Mouse (Mus musculus) C2C12 (cell line): ENCODE results near the gene Tbc1d1. TPM values are rescaled to one million over a fixed set of nuclear protein-coding genes. Genes with fewer than 3 reads are reported as not detected.

ENCODE experiments used
- H3K27me3 ChIP-seq: one replicate; pipeline ENCODE4 v1.6.1; 2011; ENCODE audit not compliant: control insufficient read depth, insufficient read depth, insufficient read length
- H3K36me3 ChIP-seq: one replicate; pipeline ENCODE4 v1.6.1; 2011; ENCODE audit not compliant: control insufficient read depth, insufficient read depth
- H3K4me3 ChIP-seq: one replicate; pipeline ENCODE4 v1.5.1; 2011; ENCODE audit warnings: mild to moderate bottlenecking, control low read depth; ENCODE audit not compliant: poor library complexity, insufficient read depth, severe bottlenecking
- H3K79me2 ChIP-seq: one replicate; pipeline ENCODE4 v1.6.1; 2011; ENCODE audit not compliant: control insufficient read depth, insufficient read depth
- H3K79me3 ChIP-seq: one replicate; pipeline ENCODE4 v1.6.1; 2011; ENCODE audit warnings: low read depth, control low read depth
- H3ac ChIP-seq: one replicate; pipeline ENCODE3; 2011; ENCODE audit warnings: low read depth; ENCODE audit not compliant: control insufficient read depth, insufficient read length
- CEBPB ChIP-seq: IDR thresholded peaks from one replicate; pipeline ENCODE4 v1.6.1; 2011; ENCODE audit warnings: low read depth, mild to moderate bottlenecking, control low read depth, moderate library complexity
- CTCF ChIP-seq: IDR thresholded peaks from one replicate; pipeline ENCODE4 v1.5.1; 2011; ENCODE audit not compliant: control insufficient read depth, insufficient read depth, insufficient read length
- FOSL1 ChIP-seq: IDR thresholded peaks from one replicate; pipeline ENCODE4 v1.8.0; 2011; ENCODE audit warnings: mild to moderate bottlenecking, low read length; ENCODE audit not compliant: poor library complexity, insufficient read depth, severe bottlenecking
- MAX ChIP-seq: IDR thresholded peaks from one replicate; pipeline ENCODE4 v1.6.1; 2011; ENCODE audit warnings: mild to moderate bottlenecking, control low read depth
- MYOD1 ChIP-seq: IDR thresholded peaks from one replicate; pipeline ENCODE4 v1.6.1; 2011; ENCODE audit warnings: low read depth; ENCODE audit not compliant: control insufficient read depth, insufficient read length
- MYOG ChIP-seq: IDR thresholded peaks from one replicate; pipeline ENCODE4 v1.6.1; 2011; ENCODE audit not compliant: control insufficient read depth, insufficient read length; ENCODE audit errors: extremely low read depth
- USF1 ChIP-seq: IDR thresholded peaks from one replicate; pipeline ENCODE4 v1.6.1; 2011; ENCODE audit warnings: low read depth, mild to moderate bottlenecking, control low read depth, moderate library complexity
- polyA plus RNA-seq: library from polyadenylated mRNA; unstranded; fragments of >200 nt; fragmentation: generic; extraction: Trizol; gene quantifications from one replicate; pipeline ENCODE4 v1.2.1, GENCODE M21; 2012; ENCODE audit warnings: missing spikeins

The Tbc1d1 gene
- polyA plus RNA-seq, 1 experiment: 25.0 TPM

DNA sequence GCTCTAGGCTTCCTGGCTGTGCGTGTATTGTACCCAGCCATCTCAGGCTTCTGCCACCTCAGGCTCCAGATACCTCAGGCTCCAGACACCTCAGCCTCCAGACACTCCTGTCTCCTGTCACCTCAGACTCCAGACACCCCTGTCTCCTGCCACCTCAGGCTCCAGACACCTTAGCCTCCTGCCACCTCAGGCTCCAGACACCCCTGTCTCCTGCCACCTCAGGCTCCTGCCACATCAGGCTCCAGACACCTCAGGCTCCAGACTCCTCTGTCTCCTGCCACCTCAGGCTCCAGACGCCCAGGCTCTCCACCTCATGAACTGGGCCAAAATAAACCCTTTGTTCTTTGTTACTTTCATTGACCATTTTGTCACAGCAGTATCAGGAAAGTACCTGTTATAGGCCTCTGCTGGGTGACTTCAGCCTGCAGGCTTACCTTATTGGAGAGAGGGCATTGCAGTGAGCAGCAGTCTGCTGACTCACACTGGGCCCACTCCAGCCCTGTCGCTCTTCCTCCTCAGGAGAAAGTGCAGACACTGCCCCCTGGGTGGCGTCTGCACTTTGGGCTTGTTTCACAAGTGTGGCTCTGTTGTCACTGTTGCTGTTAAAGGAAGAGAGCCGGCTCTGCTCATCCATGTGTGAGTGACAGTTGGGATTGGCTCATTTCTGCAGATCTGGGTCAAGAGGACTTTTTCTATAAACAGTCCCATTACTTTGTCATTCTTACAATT, 188.0 kb downstream of the Tbc1d1 start:
- Histone ChIP-seq H3K79me3 (no peaks in the 10 kb centered on the region), H3K27me3 (no peaks in the 10 kb centered on the region), H3K4me3 (no peak overlapping the region), H3K79me2 (no peaks in the 10 kb centered on the region), H3ac (no peak overlapping the region), H3K36me3 (peaks cover 8% of the 10 kb centered on the region)
- TF ChIP-seq MYOG (no peak), CTCF (no peak), MAX (no peak), FOSL1 (no peak), USF1 (no peak), MYOD1 (no peak), CEBPB (no peak)

DNA sequence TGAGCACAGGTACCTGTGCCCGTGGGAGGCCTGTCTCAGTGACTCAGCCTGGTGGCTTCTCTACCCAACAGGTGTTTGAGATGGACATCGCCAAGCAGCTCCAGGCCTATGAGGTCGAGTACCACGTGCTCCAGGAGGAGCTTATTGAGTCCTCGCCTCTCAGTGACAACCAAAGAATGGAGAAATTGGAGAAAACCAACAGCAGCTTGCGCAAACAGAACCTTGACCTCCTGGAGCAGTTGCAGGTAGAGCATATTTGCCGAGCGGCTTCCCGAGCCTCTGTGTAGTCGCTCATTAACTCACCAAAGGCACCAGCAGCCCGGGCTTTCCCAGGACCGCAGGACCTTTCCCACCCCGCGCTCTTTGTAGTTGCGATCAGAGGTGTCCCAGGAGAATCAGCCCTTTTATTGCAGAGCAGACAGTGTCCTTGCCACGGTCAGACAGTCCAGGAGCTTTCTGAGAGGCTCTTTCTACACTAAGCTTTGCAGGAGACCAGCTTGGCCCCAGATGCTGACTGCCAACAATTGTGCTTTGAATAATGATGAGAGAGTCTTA, 189.2 kb downstream of the Tbc1d1 start:
- H3ac ChIP-seq: no peak overlapping the region
- peaks cover 16% of the 10 kb centered on the region for H3K36me3 ChIP-seq
- no peak for TF ChIP-seq USF1
- TF ChIP-seq CTCF: no peak
- TF ChIP-seq MAX: no peak
- H3K79me2 ChIP-seq: no peaks in the 10 kb centered on the region
- no peaks in the 10 kb centered on the region for H3K79me3 ChIP-seq
- no peak overlapping the region for H3K4me3 ChIP-seq
- no peaks in the 10 kb centered on the region for H3K27me3 ChIP-seq

DNA sequence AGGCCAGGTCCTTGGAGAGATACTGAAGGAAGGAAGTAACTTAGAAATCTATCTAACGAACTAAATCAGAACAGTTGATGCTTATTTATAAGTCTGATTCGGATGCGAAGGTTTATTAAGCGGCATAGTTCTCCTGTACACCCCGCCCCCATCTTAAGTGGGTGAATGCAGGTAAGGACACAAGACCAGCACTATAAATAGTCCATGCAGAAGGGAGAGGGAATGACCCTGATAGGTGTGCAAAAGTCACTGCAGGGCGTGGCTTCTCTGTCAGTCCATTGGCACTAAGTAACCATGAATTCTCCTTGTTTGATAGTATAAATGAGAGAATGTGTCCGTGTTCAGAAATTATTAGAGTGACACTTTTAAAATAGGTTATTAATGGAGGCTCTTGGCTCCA, 189.7 kb downstream of the Tbc1d1 start:
- Histone ChIP-seq H3K79me3 (no peaks in the 10 kb centered on the region), H3K36me3 (peaks cover 20% of the 10 kb centered on the region), H3K79me2 (no peaks in the 10 kb centered on the region), H3K4me3 (no peak overlapping the region), H3ac (no peak overlapping the region), H3K27me3 (no peaks in the 10 kb centered on the region)
- TF ChIP-seq CTCF: no peak
- no peak for TF ChIP-seq FOSL1
- TF ChIP-seq MAX: no peak
- TF ChIP-seq USF1: no peak
- TF ChIP-seq CEBPB: no peak
- no peak for TF ChIP-seq MYOD1
- no peak for TF ChIP-seq MYOG

DNA sequence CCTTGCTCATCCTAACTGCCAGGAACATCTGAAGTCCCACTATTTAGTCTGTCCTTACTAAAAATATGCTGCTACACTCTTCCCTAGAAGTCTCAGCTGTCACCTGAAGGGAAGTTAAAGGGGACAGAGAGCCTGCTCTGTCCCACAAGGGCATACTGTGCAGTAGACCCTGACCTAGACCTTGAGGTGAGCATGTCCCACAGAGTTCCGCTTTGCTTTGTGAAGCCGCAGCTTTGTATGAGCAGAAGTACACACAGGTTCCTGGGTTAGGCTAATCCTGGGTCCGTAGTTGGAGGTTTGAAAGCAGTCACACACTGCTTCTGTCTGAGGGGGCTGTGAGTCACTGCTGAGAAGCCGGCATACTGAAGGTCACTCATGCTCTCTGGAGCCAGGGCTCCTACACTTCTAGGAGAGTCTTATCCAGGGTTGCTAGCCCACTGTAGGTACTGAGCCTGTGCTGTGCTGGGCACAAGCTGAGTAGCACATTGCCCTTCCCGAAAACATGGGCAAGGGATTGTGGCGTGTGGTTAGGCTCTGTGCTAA, 190.3 kb downstream of the Tbc1d1 start:
- no peaks in the 10 kb centered on the region for H3K27me3 ChIP-seq
- H3ac ChIP-seq: no peak overlapping the region
- TF ChIP-seq CEBPB (no peak), MYOG (no peak), USF1 (no peak), CTCF (no peak), MYOD1 (no peak), MAX (no peak), FOSL1 (no peak)
- H3K4me3 ChIP-seq: no peak overlapping the region
- no peaks in the 10 kb centered on the region for H3K79me2 ChIP-seq
- no peaks in the 10 kb centered on the region for H3K79me3 ChIP-seq
- peaks cover 18% of the 10 kb centered on the region for H3K36me3 ChIP-seq

DNA sequence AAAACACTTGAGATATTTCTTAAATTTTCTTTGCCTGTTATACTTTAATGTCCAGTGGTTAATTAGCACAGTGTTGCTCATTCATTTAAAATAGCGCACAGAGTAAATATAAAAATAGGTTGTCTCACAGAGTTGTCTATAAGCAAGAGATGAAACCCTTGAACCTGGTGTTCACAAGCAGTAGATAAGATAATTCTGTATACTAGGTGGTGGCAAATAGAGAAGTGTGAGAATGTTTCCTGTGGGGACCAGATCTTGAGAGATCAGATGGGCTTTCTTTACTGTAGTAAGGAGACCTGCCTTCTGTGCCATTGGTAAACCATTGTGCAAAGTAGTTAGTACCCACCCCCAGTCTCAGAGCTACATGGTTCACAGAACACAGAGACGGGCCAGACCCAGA, 192.1 kb downstream of the Tbc1d1 start:
- Histone ChIP-seq H3K79me2 (no peaks in the 10 kb centered on the region), H3K79me3 (no peaks in the 10 kb centered on the region), H3ac (no peak overlapping the region), H3K36me3 (peaks cover 18% of the 10 kb centered on the region), H3K27me3 (no peaks in the 10 kb centered on the region), H3K4me3 (no peak overlapping the region)
- no peak for TF ChIP-seq MAX
- TF ChIP-seq CTCF: no peak
- TF ChIP-seq MYOG: no peak
- TF ChIP-seq CEBPB: no peak
- no peak for TF ChIP-seq FOSL1
- no peak for TF ChIP-seq USF1
- TF ChIP-seq MYOD1: no peak

DNA sequence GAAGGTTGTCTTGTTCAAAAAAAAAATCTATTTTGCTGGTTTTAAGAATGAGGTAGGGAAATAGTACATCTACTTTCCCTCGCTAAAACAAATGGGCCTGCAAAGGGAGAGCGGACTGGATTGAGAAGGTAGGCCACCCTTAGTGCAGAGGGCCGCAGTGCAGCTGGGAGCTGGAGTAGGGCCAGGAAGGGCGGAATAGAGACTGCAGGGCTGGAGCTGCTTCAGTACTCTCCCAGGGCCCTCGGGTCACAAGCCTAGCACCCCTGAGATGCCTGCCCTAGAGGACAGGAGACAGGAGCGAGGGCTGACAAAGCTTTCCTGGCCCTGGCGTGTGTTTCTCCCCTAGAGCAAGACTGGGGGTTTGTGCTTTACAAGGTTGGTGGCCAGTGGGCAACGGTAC, 192.7 kb downstream of the Tbc1d1 start:
- no peaks in the 10 kb centered on the region for H3K79me3 ChIP-seq
- H3K79me2 ChIP-seq: no peaks in the 10 kb centered on the region
- no peak overlapping the region for H3K4me3 ChIP-seq
- no peak overlapping the region for H3ac ChIP-seq
- H3K27me3 ChIP-seq: no peaks in the 10 kb centered on the region
- peaks cover 18% of the 10 kb centered on the region for H3K36me3 ChIP-seq
- TF ChIP-seq MYOD1 (no peak), MAX (no peak), FOSL1 (no peak), MYOG (no peak), USF1 (no peak), CEBPB (no peak), CTCF (no peak)
